Mouse (Mus musculus): ENCODE results near the gene Sfi1.
"Not testable (repeated sequence)": the region's sequence is repeated elsewhere in the genome, so short reads cannot be mapped to it uniquely, and the experiment has no call there.

Sfi1 gene

DNA sequence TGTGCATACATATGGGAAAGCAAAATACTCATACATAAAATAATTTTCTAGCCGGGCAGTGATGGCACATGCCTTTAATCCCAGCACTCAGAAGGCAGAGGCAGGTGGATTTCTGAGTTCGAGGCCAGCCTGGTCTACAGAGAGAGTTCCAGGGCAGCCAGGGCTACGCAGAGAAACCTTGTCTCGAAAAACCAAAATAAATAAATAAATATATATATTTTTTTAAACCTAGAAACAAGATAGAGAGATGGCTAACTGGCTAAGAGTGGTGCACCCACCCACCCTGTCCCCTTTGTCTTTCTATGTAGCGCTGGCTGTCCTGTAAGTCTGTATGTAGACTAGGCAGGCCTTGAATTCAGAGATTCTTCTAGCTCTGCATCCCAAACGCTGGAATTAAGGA lies 20.7 kb downstream of the Sfi1 start:
- not testable (repeated sequence) for DNase-seq

DNA sequence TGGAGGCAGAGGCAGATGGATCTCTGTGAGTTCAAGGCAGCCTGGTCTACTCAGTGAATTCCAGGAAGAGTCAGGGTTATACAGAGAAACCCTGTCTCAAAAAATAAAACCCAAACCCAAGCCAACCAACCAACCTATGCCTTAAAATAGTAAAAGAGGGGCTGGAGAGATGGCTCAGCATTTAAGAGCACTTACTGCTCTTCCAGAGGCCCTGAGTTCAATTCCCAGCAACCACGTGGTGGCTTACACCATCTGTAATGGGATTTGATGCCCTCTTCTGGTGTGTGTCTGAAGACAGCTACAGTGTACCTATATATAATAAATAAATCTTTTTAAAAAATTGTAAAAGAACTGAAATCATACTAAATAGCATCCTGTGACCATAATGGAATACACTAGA lies 21.3 kb downstream of the Sfi1 start:
- DNase-seq: peak in 1 of 2 experiments; percentile 36

- DNase-seq: not testable (repeated sequence)
These were observed 24.2 kb downstream of the Sfi1 start for GRCm38 (mm10) chr11:3169042-3169441.

- DNase-seq: peak in 1 of 2 experiments; percentile 43
These were observed 25.7 kb downstream of the Sfi1 start for GRCm38 (mm10) chr11:3167571-3168001.

- DNase-seq: not testable (repeated sequence)
These were observed 26.1 kb downstream of the Sfi1 start for GRCm38 (mm10) chr11:3167129-3167528.

GRCm38 (mm10) chr11:3166321-3166720 lies 26.9 kb downstream of the Sfi1 start:
- not testable (repeated sequence) for DNase-seq

GRCm38 (mm10) chr11:3165210-3165782 lies 28.0 kb downstream of the Sfi1 start:
- not testable (repeated sequence) for DNase-seq

- DNase-seq: not testable (repeated sequence)
These were observed 29.6 kb downstream of the Sfi1 start for GRCm38 (mm10) chr11:3163661-3164060.

GRCm38 (mm10) chr11:3163122-3163521 lies 30.1 kb downstream of the Sfi1 start:
- DNase-seq: not testable (repeated sequence)

- DNase-seq: peak; percentile 21 to 52
These were observed 30.9 kb downstream of the Sfi1 start for GRCm38 (mm10) chr11:3162236-3162897.

- peak; percentile 32 to 51 for DNase-seq
These were observed 31.9 kb downstream of the Sfi1 start for GRCm38 (mm10) chr11:3161370-3161769.

- DNase-seq: not testable (repeated sequence)
These were observed 34.5 kb downstream of the Sfi1 start for GRCm38 (mm10) chr11:3158800-3159199.

DNA sequence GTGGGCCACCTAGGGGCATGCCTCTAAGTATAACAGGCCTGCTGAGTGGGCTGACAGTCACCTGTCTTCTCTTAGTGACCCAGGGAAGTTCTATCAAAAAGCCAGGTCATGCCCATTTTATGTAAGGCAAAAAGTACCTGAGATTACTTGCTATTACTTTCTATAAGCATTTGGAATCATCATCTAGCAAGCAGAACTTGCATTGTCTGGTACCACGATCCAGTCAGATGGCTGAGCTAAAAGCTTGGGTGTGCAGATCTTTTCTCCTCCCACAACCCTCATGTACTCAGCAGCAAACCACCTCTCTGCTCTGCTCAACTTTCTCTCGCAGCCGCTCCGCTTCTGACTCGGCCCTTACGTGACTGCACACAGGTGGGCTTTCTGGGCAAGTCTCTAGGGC lies 35.3 kb downstream of the Sfi1 start:
- DNase-seq: not testable (repeated sequence)

DNA sequence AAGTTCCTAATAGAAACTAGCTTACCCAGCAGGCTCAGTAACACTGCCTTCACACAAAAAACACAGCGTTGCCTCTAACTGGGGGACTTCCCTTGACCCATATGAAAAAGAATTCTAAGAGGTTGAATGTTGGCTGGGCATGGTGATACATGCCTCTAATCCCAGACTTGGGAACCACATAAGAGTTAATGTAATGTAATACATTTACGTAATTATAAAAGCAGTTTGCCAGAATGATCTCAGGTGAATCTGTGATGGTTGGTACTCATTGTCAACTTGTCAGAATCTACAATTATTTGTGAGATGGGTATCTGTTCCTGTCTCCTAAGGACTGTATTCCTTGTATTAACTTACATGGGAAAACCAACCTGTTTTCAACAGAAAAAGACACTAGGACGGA lies 36.3 kb downstream of the Sfi1 start:
- not testable (repeated sequence) for DNase-seq

- DNase-seq: peak; percentile 22 to 52
These were observed 39.4 kb downstream of the Sfi1 start for GRCm38 (mm10) chr11:3153666-3154397.

GRCm38 (mm10) chr11:3151358-3151757 lies 41.9 kb downstream of the Sfi1 start:
- DNase-seq: not testable (repeated sequence)

DNA sequence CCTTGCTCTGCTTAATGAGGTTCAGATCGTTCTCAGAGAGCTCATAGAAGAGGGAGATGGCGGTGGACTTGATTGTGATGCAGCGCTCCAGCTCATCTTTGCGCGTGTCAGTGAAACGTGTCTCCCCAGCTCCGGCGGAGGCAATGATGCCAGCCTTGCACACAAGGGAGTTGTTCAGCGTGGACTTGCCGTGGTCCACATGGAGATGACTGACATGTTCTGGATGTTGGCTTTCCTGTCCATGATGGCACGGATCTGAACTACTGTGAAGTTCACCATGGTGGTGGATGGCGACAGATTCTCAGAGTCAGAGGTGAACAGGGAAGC lies 42.6 kb downstream of the Sfi1 start:
- not testable (repeated sequence) for DNase-seq

GRCm38 (mm10) chr11:3150003-3150676 lies 43.1 kb downstream of the Sfi1 start:
- DNase-seq: peak; percentile 31 to 37

DNA sequence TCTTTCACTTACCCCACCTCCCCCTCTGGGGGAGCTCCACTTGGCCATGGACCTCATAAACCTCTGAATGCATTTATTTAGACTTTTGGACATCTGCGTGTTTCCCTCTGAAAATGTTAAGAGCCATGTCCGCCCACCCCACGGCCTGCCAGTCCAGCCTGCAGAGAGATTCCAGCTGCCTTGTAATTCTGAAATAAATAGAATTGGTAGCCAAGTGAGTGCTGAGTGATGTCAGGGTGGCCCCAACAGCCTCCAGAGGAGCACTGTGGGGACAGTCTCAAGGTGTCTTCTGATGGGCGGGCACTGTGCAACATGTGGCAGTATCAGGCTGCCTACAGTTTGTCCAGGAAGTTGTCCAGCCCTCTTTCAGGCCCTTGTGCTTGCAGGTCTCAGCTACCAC lies 43.8 kb downstream of the Sfi1 start:
- not testable (repeated sequence) for DNase-seq

- not testable (repeated sequence) for DNase-seq
These were observed 46.5 kb downstream of the Sfi1 start for GRCm38 (mm10) chr11:3146806-3147205.

DNA sequence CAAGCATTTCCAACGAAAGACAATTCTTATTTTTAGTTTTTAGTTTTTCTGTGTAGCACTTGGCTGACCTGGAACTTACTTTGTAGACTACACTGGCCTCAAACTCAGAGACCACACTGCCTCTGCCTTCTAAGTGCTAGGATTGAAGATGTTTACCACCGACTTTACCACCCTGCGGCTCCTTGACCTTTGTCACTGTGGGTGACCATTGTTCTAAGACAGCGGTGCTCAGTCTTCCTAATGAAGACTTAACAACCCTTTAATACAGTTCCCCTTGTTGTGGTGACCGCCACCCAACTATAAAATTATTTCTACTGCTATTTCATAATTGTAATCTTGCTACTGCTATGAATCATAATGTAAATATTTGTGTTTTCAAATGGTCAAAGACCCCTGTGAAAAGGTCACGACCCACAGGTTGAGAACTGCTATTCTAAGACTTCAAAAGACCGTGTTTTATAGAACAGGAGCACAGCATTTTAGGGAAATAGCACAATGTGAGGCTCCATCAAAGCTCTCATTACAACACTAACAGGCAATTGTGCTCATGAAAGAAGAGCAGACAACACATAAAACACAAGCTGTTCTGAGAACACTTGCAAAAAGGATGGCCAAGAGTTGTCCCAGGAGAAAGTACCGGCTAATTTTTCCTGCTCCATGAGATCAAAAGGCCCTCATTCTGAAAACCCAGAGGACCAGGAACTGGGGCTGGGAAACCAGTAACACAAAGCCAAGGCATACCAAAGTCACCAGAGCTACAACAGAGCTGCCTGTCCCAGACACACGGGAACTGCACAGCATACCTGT lies 47.7 kb downstream of the Sfi1 start:
- not testable (repeated sequence) for DNase-seq

GRCm38 (mm10) chr11:3143984-3144383 lies 49.3 kb downstream of the Sfi1 start:
- DNase-seq: peak; percentile 32 to 46
